Mouse (Mus musculus): Measurements from ENCODE around the gene Rpl24.

GRCm38 (mm10) chr16:55922079-55922478 lies 44.0 kb upstream of the Rpl24 start:
- TF ChIP-seq CTCF (IDR thresholded peaks at IDR 0.05; ENCODE audit: extremely low read depth, insufficient read depth, low read length) (no peak), POLR2A (IDR thresholded peaks at IDR 0.05; ENCODE audit: extremely low read depth, insufficient read depth, low read length) (no peak)

Data from cortical plate, adult 2 months (tissue).